Mouse (Mus musculus) spleen, postnatal 36 days (tissue): ENCODE measurements around the gene Stat5a.

Experiments
- DNase-seq, 2 experiments: peaks; one replicate each; pipeline ENCODE4 v3.0.0; 2022; ENCODE audit warnings: low spot score in 2 of 2, mixed read lengths in 1 of 2

Gene Stat5a

GRCm38 (mm10) chr11:100858935-100859578, at the start of gene Stat5a:
TSS of gene Stat5a (plus strand) at chr11:100859351.
- no peak for DNase-seq

- DNase-seq, result no peak
Measured at GRCm38 (mm10) chr11:100810516-100810915, 48.6 kb upstream of the Stat5a start.

- no peak for DNase-seq
Measured at GRCm38 (mm10) chr11:100811132-100811531, 48.0 kb upstream of the Stat5a start.

- DNase-seq, result peak; percentile 85 to 88
Measured at GRCm38 (mm10) chr11:100814498-100814897, 44.7 kb upstream of the Stat5a start.

GRCm38 (mm10) chr11:100816342-100816741, 42.8 kb upstream of the Stat5a start:
- DNase-seq, result no peak

GRCm38 (mm10) chr11:100816801-100817200, 42.4 kb upstream of the Stat5a start:
- no peak for DNase-seq

- no peak for DNase-seq
Measured at GRCm38 (mm10) chr11:100817311-100817710, 41.8 kb upstream of the Stat5a start.

- no peak for DNase-seq
Measured at GRCm38 (mm10) chr11:100818359-100819012, 40.7 kb upstream of the Stat5a start.

GRCm38 (mm10) chr11:100819048-100819447, 40.1 kb upstream of the Stat5a start:
- DNase-seq, result no peak

GRCm38 (mm10) chr11:100819626-100820025, 39.5 kb upstream of the Stat5a start:
- no peak for DNase-seq

GRCm38 (mm10) chr11:100820047-100820446, 39.1 kb upstream of the Stat5a start:
- DNase-seq, result no peak

GRCm38 (mm10) chr11:100821605-100822220, 37.4 kb upstream of the Stat5a start:
- DNase-seq, result no peak

GRCm38 (mm10) chr11:100822365-100822764, 36.8 kb upstream of the Stat5a start:
- peak; percentile 80 to 84 for DNase-seq

- peak; percentile 61 to 63 for DNase-seq
Measured at GRCm38 (mm10) chr11:100823543-100824313, 35.4 kb upstream of the Stat5a start.

GRCm38 (mm10) chr11:100824496-100824895, 34.7 kb upstream of the Stat5a start:
- DNase-seq, result no peak

- DNase-seq, result no peak
Measured at GRCm38 (mm10) chr11:100825451-100825850, 33.7 kb upstream of the Stat5a start.

- DNase-seq, result peak; percentile 71 to 80
Measured at GRCm38 (mm10) chr11:100826161-100826866, 32.8 kb upstream of the Stat5a start.

- DNase-seq, result no peak
Measured at GRCm38 (mm10) chr11:100828676-100829151, 30.4 kb upstream of the Stat5a start.

GRCm38 (mm10) chr11:100829691-100830090, 29.5 kb upstream of the Stat5a start:
- DNase-seq, result no peak

GRCm38 (mm10) chr11:100831396-100831795, 27.8 kb upstream of the Stat5a start:
- no peak for DNase-seq

- no peak for DNase-seq
Measured at GRCm38 (mm10) chr11:100833466-100833865, 25.7 kb upstream of the Stat5a start.
